Mouse (Mus musculus): ENCODE measurements around the gene Rhod. TPM values are rescaled to one million over a fixed set of nuclear protein-coding genes. Genes with fewer than 3 reads are reported as not detected.
A peak's percentile ranks its signal among the peaks of the same experiment; 100 is the strongest.

Rhod gene
- total and polyA plus RNA-seq, 2 experiments from 2014 or later = 16.0 to 35.0 TPM

DNA sequence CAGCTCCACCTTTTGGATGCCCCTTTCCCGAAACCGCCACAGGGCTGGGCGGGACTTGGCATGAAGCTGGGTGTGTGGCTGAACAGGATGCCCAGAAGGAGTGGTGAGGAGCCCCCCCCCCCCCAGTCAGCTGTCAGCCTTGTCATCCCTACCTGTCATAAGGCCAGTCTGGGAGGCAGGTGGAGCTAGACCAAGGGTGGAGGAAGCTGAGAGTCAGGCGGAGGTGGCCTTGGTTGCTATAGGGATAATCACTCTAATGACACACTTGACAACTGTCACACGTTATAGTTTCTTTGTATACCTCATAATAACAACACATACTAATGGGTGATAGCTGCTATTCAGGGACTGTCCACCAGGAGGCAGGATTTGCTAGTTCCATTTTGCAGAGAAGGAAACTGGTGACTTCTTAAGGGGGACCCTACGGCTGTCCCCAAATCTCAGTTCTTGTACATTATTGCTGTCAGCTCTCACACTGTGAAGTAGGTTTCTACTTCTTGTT, 1.9 kb upstream of the Rhod start:
- peak overlapping the region; percentile 66 for H3K27ac ChIP-seq (ENCODE audit: low read depth)
- H3K4me2 ChIP-seq (ENCODE audit: low read depth, low read length) = no peak overlapping the region

DNA sequence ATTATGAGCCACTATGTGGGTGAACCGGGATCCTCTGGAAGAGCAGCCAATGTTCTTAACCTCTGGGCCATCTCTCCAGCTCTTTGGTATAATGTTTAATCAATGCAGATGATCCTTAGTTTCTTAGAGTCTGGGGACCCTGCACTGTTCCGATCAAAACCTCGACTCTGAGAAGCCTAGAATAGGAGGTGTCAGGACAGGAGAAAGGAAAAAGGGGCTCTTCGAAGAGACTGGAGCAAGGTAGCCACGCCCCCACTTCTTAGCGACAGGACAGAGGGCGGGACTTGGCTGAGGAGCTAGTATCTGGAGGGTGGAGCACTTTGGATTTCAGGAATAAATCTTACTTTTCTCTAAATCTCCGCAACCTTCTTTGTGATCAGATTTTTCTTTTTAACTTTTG, 990 bp upstream of the Rhod start:
- no peak overlapping the region for H3K9ac ChIP-seq (replicated peaks; ENCODE audit: low read depth, low read length)
- H3K36me3 ChIP-seq (replicated peaks; ENCODE audit: control insufficient read depth, insufficient read depth, low read length) = no peaks in the 10 kb centered on the region
- H3K4me1 ChIP-seq (ENCODE audit: control insufficient read depth, insufficient read depth) = peaks cover 24% of the 10 kb centered on the region; the same call in 1 of the 2 replicates
- H3K27me3 ChIP-seq (ENCODE audit: control insufficient read depth, insufficient read depth, low read length) = no peaks in the 10 kb centered on the region
- H3K4me3 ChIP-seq (ENCODE audit: low read depth, low read length) = peak overlapping the region; percentile 68
- H3K4me2 ChIP-seq (ENCODE audit: low read depth, low read length) = peak overlapping the region; percentile 94
- peak; percentile 56 for DNase-seq (ENCODE audit: low spot score)
- no peak for TF ChIP-seq CTCF (IDR thresholded peaks at IDR 0.05; ENCODE audit: low read depth)
- no peak for TF ChIP-seq EP300 (IDR thresholded peaks at IDR 0.05; ENCODE audit: low read depth)
- no peak for ATAC-seq (ENCODE audit: insufficient read depth, low read depth)
- 12% methylated on average over 8 of the region's 8 CpGs for WGBS
- H3K27ac ChIP-seq (ENCODE audit: low read depth) = no peak overlapping the region
- no peaks in the 10 kb centered on the region for H3K9me3 ChIP-seq (replicated peaks; ENCODE audit: control insufficient read depth, low read length)

More for the DNA sequence above, 1.9 kb upstream of the Rhod start:
- no peaks in the 10 kb centered on the region for H3K36me3 ChIP-seq (replicated peaks; ENCODE audit: control insufficient read depth, insufficient read depth, low read length)
- WGBS = 26% methylated on average over 6 of the region's 6 CpGs
- TF ChIP-seq CTCF (IDR thresholded peaks at IDR 0.05; ENCODE audit: low read depth) (peak; percentile 68), EP300 (IDR thresholded peaks at IDR 0.05; ENCODE audit: low read depth) (no peak)
- H3K4me1 ChIP-seq (ENCODE audit: control insufficient read depth, insufficient read depth) = peaks cover 24% of the 10 kb centered on the region; the same call in 1 of the 2 replicates
- H3K27me3 ChIP-seq (ENCODE audit: control insufficient read depth, insufficient read depth, low read length) = no peaks in the 10 kb centered on the region
- H3K9ac ChIP-seq (replicated peaks; ENCODE audit: low read depth, low read length) = no peak overlapping the region
- H3K9me3 ChIP-seq (replicated peaks; ENCODE audit: control insufficient read depth, low read length) = no peaks in the 10 kb centered on the region
- DNase-seq (ENCODE audit: low spot score) = peak; percentile 38
- H3K4me3 ChIP-seq (ENCODE audit: low read depth, low read length) = no peak overlapping the region
- ATAC-seq (ENCODE audit: insufficient read depth, low read depth) = no peak

DNA sequence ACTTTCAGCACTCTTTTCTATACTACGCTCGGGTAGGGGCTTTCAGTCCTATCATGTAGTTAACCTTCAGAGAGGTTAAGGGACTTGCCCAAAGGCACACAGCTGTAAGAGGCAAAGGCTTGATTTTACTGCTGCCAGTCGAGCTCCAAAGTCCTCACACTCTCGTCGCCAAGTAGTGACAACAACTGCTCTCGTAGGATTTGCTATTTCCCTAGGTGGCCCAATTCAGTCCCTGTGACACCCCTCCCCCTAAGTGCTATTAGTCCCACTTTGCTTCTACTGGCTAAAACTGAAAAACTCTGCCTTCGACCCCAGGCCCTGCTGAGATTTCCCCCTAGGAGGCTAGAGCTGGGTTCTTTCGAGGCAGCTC, 456 bp downstream of the Rhod start:
- TF ChIP-seq EP300 (IDR thresholded peaks at IDR 0.05; ENCODE audit: low read depth) (no peak), CTCF (IDR thresholded peaks at IDR 0.05; ENCODE audit: low read depth) (no peak)
- Histone ChIP-seq H3K4me3 (ENCODE audit: low read depth, low read length) (peak overlapping the region; percentile 68), H3K9me3 (replicated peaks; ENCODE audit: control insufficient read depth, low read length) (no peaks in the 10 kb centered on the region), H3K4me1 (ENCODE audit: control insufficient read depth, insufficient read depth) (peaks cover 24% of the 10 kb centered on the region; the same call in 1 of the 2 replicates), H3K36me3 (replicated peaks; ENCODE audit: control insufficient read depth, insufficient read depth, low read length) (no peaks in the 10 kb centered on the region), H3K4me2 (ENCODE audit: low read depth, low read length) (peak overlapping the region; percentile 94), H3K27ac (ENCODE audit: low read depth) (no peak overlapping the region), H3K27me3 (ENCODE audit: control insufficient read depth, insufficient read depth, low read length) (no peaks in the 10 kb centered on the region), H3K9ac (replicated peaks; ENCODE audit: low read depth, low read length) (peak overlapping the region; percentile 47)
- 7% methylated on average over 8 of the region's 8 CpGs for WGBS
- DNase-seq (ENCODE audit: low spot score) (no peak), ATAC-seq (ENCODE audit: insufficient read depth, low read depth) (no peak)

DNA sequence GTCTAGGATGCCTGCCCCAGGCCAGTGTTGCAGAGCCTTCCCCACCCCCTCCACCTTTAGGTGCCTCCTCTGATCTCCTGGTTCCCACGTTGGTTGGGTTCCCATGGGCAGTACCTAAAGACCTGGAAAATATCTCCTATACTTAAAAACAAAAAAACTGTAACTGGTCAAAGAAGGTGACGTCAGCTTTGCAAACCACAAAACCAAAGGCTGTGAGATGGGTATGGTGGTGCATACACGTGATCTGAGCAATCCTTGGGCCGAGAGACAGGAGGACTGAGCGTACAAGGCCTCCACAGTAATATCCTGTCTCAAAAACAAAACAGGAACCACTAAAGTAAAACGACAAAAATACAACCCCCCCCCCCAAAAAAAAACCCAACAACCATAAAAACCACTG, 1.3 kb downstream of the Rhod start:
- Histone ChIP-seq H3K4me1 (ENCODE audit: control insufficient read depth, insufficient read depth) (peaks cover 24% of the 10 kb centered on the region; the same call in 1 of the 2 replicates), H3K36me3 (replicated peaks; ENCODE audit: control insufficient read depth, insufficient read depth, low read length) (no peaks in the 10 kb centered on the region), H3K4me3 (ENCODE audit: low read depth, low read length) (no peak overlapping the region), H3K27me3 (ENCODE audit: control insufficient read depth, insufficient read depth, low read length) (no peaks in the 10 kb centered on the region), H3K4me2 (ENCODE audit: low read depth, low read length) (no peak overlapping the region), H3K27ac (ENCODE audit: low read depth) (no peak overlapping the region), H3K9ac (replicated peaks; ENCODE audit: low read depth, low read length) (no peak overlapping the region), H3K9me3 (replicated peaks; ENCODE audit: control insufficient read depth, low read length) (no peaks in the 10 kb centered on the region)
- ATAC-seq (ENCODE audit: insufficient read depth, low read depth) = no peak
- no peak for DNase-seq (ENCODE audit: low spot score)
- 68% methylated on average over 6 of the region's 6 CpGs for WGBS
- no peak for TF ChIP-seq CTCF (IDR thresholded peaks at IDR 0.05; ENCODE audit: low read depth)

DNA sequence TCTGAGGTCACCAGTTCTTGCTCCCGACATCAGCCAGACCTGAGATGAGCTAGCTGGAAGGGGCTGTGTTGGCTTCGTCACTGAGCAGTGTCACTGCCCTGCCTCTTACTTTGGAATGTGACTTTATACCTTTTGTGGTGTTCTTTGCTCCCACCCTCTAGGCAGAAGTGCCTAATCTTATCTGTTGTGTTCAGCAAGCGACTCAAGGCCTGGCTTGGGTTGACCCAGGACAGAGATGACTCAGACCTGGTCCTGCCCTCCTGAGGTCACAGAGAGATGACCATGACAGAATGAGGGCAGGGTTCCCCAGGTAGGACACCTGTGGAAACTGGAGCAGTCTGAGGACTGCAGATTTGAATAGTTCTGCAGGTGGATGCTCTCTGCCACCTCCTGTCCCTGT, 3.0 kb downstream of the Rhod start:
- 33% methylated on average over 3 of the region's 3 CpGs for WGBS
- Histone ChIP-seq H3K36me3 (replicated peaks; ENCODE audit: control insufficient read depth, insufficient read depth, low read length) (no peaks in the 10 kb centered on the region; the same call in 1 of the 2 replicates), H3K4me2 (ENCODE audit: low read depth, low read length) (no peak overlapping the region), H3K27ac (ENCODE audit: low read depth) (no peak overlapping the region), H3K27me3 (ENCODE audit: control insufficient read depth, insufficient read depth, low read length) (no peaks in the 10 kb centered on the region), H3K9ac (replicated peaks; ENCODE audit: low read depth, low read length) (no peak overlapping the region), H3K4me1 (ENCODE audit: control insufficient read depth, insufficient read depth) (peaks cover 20% of the 10 kb centered on the region; the same call in 1 of the 2 replicates), H3K4me3 (ENCODE audit: low read depth, low read length) (no peak overlapping the region), H3K9me3 (replicated peaks; ENCODE audit: control insufficient read depth, low read length) (no peaks in the 10 kb centered on the region)
- TF ChIP-seq EP300 (IDR thresholded peaks at IDR 0.05; ENCODE audit: low read depth) (no peak), CTCF (IDR thresholded peaks at IDR 0.05; ENCODE audit: low read depth) (no peak)
- DNase-seq (ENCODE audit: low spot score) = no peak
- ATAC-seq (ENCODE audit: insufficient read depth, low read depth) = no peak

DNA sequence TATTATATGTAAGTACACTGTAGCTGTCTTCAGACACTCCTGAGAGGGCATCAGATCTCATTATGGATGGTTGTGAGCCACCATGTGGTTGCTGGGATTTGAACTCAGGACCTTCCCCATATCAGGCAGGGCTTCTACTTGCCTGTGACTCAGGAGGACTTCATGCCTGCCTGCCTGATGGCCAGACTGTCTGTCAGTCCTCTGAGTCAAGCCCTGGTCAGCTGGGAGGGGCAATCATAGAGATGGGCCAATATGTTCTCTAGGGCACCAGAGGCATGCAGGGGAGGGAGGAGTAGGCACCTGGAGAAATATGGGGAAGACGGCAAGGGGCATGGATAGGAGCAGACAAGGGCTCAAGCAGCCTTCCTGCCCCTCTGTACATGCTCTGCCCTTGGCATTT, 4.2 kb downstream of the Rhod start:
- no peak overlapping the region for H3K9ac ChIP-seq (replicated peaks; ENCODE audit: low read depth, low read length)
- H3K4me1 ChIP-seq (ENCODE audit: control insufficient read depth, insufficient read depth) = peaks cover 10% of the 10 kb centered on the region; the same call in 1 of the 2 replicates
- no peak overlapping the region for H3K27ac ChIP-seq (ENCODE audit: low read depth)
- 94% methylated on average over 1 of the region's 1 CpGs for WGBS
- DNase-seq (ENCODE audit: low spot score) = no peak
- no peaks in the 10 kb centered on the region for H3K9me3 ChIP-seq (replicated peaks; ENCODE audit: control insufficient read depth, low read length)
- ATAC-seq (ENCODE audit: insufficient read depth, low read depth) = no peak
- no peak overlapping the region for H3K4me3 ChIP-seq (ENCODE audit: low read depth, low read length)
- no peaks in the 10 kb centered on the region for H3K27me3 ChIP-seq (ENCODE audit: control insufficient read depth, insufficient read depth, low read length)
- H3K4me2 ChIP-seq (ENCODE audit: low read depth, low read length) = no peak overlapping the region
- H3K36me3 ChIP-seq (replicated peaks; ENCODE audit: control insufficient read depth, insufficient read depth, low read length) = no peaks in the 10 kb centered on the region; the same call in 1 of the 2 replicates
- no peak for TF ChIP-seq EP300 (IDR thresholded peaks at IDR 0.05; ENCODE audit: low read depth)
- no peak for TF ChIP-seq CTCF (IDR thresholded peaks at IDR 0.05; ENCODE audit: low read depth)

All from heart, postnatal 0 days (tissue).